Mouse (Mus musculus) stomach, postnatal 0 days (tissue): Measurements from ENCODE around the gene Fto. TPM values are rescaled to one million over a fixed set of nuclear protein-coding genes. Genes with fewer than 3 reads are reported as not detected.

Source experiments
- ATAC-seq: fragments of 200-750 bp; cut with Nextera tagmentation; 2 replicates; pipeline ENCODE4 v1.8.0; 2017; ENCODE audit not compliant: low FRiP score, low TSS enrichment
- DNase-seq: peaks from one replicate; pipeline ENCODE4 v3.0.0-alpha.2; 2016; ENCODE audit warnings: low spot score
- H3K27ac ChIP-seq: fragments of 300-500 bp; sonication (generic); replicated peaks from 2 replicates; pipeline ENCODE4 v1.5.1; 2014; ENCODE audit warnings: mild to moderate bottlenecking, control low read depth
- H3K27me3 ChIP-seq: fragments of 300-500 bp; sonication (generic); 2 replicates; pipeline ENCODE4 v1.6.1; 2014; ENCODE audit warnings: low read length; ENCODE audit not compliant: control insufficient read depth, insufficient read depth
- H3K36me3 ChIP-seq: fragments of 300-500 bp; sonication (generic); 2 replicates; pipeline ENCODE4 v1.6.1; 2014; ENCODE audit warnings: low read length, mixed read lengths; ENCODE audit not compliant: control insufficient read depth, insufficient read depth
- H3K4me1 ChIP-seq: fragments of 300-500 bp; sonication (generic); replicated peaks from 2 replicates; pipeline ENCODE4 v1.6.1; 2014; ENCODE audit warnings: antibody characterized with exemption; ENCODE audit not compliant: control insufficient read depth, insufficient read depth
- H3K4me2 ChIP-seq: fragments of 300-500 bp; sonication (generic); replicated peaks from 2 replicates; pipeline ENCODE4 v1.6.1; 2014; ENCODE audit warnings: low read depth, mild to moderate bottlenecking, control low read depth, moderate library complexity
- H3K4me3 ChIP-seq: fragments of 300-500 bp; sonication (generic); 2 replicates; pipeline ENCODE4 v1.5.1; 2014; ENCODE audit warnings: low read depth, low read length, control low read depth
- H3K9ac ChIP-seq: fragments of 300-500 bp; sonication (generic); 2 replicates; pipeline ENCODE4 v1.6.1; 2014; ENCODE audit warnings: mild to moderate bottlenecking, low read length, control low read depth, mixed read lengths
- H3K9me3 ChIP-seq: fragments of 300-500 bp; sonication (generic); 2 replicates; pipeline ENCODE4 v1.6.1; 2016; ENCODE audit warnings: low read length; ENCODE audit not compliant: control insufficient read depth
- CTCF ChIP-seq: IDR thresholded peaks from 2 replicates; pipeline ENCODE4 v1.5.1; 2016; ENCODE audit warnings: antibody characterized with exemption, low read depth, mild to moderate bottlenecking, moderate library complexity
- EP300 ChIP-seq: optimal IDR thresholded peaks from 2 replicates; pipeline ENCODE3; 2016; ENCODE audit warnings: antibody characterized with exemption
- whole genome bisulfite sequencing: fragments of 180-500 bp; shearing (Covaris S2); extraction: QIAGEN DNeasy Blood & Tissue Kit; methylation state at CpG from one replicate; pipeline ENCODE4 v1.1.7; 2014; 5-methylcytosine and 5-hydroxymethylcytosine counted together
- polyA plus RNA-seq: library from polyadenylated mRNA; unstranded; fragments of >200 nt; fragmentation: Nextera tagmentation; extraction: Ambion mirVana; gene quantifications from 2 replicates; pipeline ENCODE4 v1.2.1, GENCODE M21; 2015

Gene Fto
- polyA plus RNA-seq, 1 experiment from 2014 or later = 25.7 TPM

- H3K27ac ChIP-seq = no peak overlapping the region; the same call in 1 of the 2 replicates
- no peak for DNase-seq
Observed at GRCm38 (mm10) chr8:91446008-91446407, 132.7 kb downstream of the Fto start.

GRCm38 (mm10) chr8:91448667-91449329 is 135.5 kb downstream of the Fto start:
- Histone ChIP-seq H3K4me2 (no peak overlapping the region), H3K27ac (no peak overlapping the region), H3K9me3 (no peaks in the 10 kb centered on the region), H3K4me3 (no peak overlapping the region), H3K27me3 (no peaks in the 10 kb centered on the region), H3K4me1 (0 out of 2 replicates have a peak, but pooled peaks cover 3% of the 10 kb centered on the region), H3K9ac (no peak overlapping the region), H3K36me3 (no peaks in the 10 kb centered on the region)
- 78% methylated on average over 7 of the region's 7 CpGs for WGBS
- no peak for ATAC-seq
- no peak for DNase-seq
- TF ChIP-seq CTCF = no peak
- no peak for TF ChIP-seq EP300

More at GRCm38 (mm10) chr8:91446008-91446407, 132.7 kb downstream of the Fto start:
- Histone ChIP-seq H3K4me3 (no peak overlapping the region), H3K9me3 (no peaks in the 10 kb centered on the region), H3K4me1 (0 out of 2 replicates have a peak, but pooled peaks cover 3% of the 10 kb centered on the region), H3K27me3 (no peaks in the 10 kb centered on the region), H3K36me3 (no peaks in the 10 kb centered on the region), H3K4me2 (no peak overlapping the region), H3K9ac (no peak overlapping the region)
- WGBS = 89% methylated on average over 5 of the region's 5 CpGs
- no peak for ATAC-seq
- no peak for TF ChIP-seq CTCF
- TF ChIP-seq EP300 = no peak

- TF ChIP-seq CTCF (no peak), EP300 (no peak)
- H3K4me1 ChIP-seq = no peaks in the 10 kb centered on the region
- H3K9ac ChIP-seq = no peak overlapping the region
- H3K9me3 ChIP-seq = no peaks in the 10 kb centered on the region
- H3K4me3 ChIP-seq = no peak overlapping the region
- no peaks in the 10 kb centered on the region for H3K36me3 ChIP-seq
- no peak for DNase-seq
- no peak for ATAC-seq
- H3K27ac ChIP-seq = no peak overlapping the region
- WGBS = 95% methylated on average over 2 of the region's 2 CpGs
- H3K27me3 ChIP-seq = no peaks in the 10 kb centered on the region
- no peak overlapping the region for H3K4me2 ChIP-seq
Observed at GRCm38 (mm10) chr8:91454926-91455325, 141.6 kb downstream of the Fto start.

- no peak for TF ChIP-seq EP300
- no peak for TF ChIP-seq CTCF
- H3K9ac ChIP-seq = no peak overlapping the region
- no peak overlapping the region for H3K4me2 ChIP-seq
- no peak overlapping the region for H3K27ac ChIP-seq
- H3K36me3 ChIP-seq = no peaks in the 10 kb centered on the region
- H3K4me1 ChIP-seq = no peaks in the 10 kb centered on the region
- WGBS = 91% methylated on average over 5 of the region's 5 CpGs
- no peaks in the 10 kb centered on the region for H3K9me3 ChIP-seq
- H3K27me3 ChIP-seq = no peaks in the 10 kb centered on the region
- DNase-seq (no peak), ATAC-seq (no peak)
- no peak overlapping the region for H3K4me3 ChIP-seq
Observed at GRCm38 (mm10) chr8:91455591-91455990, 142.3 kb downstream of the Fto start.

- ATAC-seq (no peak), DNase-seq (no peak)
- H3K27me3 ChIP-seq = no peaks in the 10 kb centered on the region
- no peaks in the 10 kb centered on the region for H3K4me1 ChIP-seq
- H3K9ac ChIP-seq = no peak overlapping the region
- TF ChIP-seq CTCF (no peak), EP300 (no peak)
- 64% methylated on average over 1 of the region's 1 CpGs for WGBS
- H3K4me2 ChIP-seq = no peak overlapping the region
- no peak overlapping the region for H3K27ac ChIP-seq
- H3K9me3 ChIP-seq = no peaks in the 10 kb centered on the region
- no peak overlapping the region for H3K4me3 ChIP-seq
- H3K36me3 ChIP-seq = no peaks in the 10 kb centered on the region
Observed at GRCm38 (mm10) chr8:91458016-91458415, 144.7 kb downstream of the Fto start.

GRCm38 (mm10) chr8:91460965-91461364 is 147.6 kb downstream of the Fto start:
- no peak overlapping the region for H3K4me2 ChIP-seq

More at GRCm38 (mm10) chr8:91460965-91461364, 147.6 kb downstream of the Fto start:
- Histone ChIP-seq H3K36me3 (no peaks in the 10 kb centered on the region), H3K9me3 (no peaks in the 10 kb centered on the region), H3K9ac (no peak overlapping the region), H3K27me3 (no peaks in the 10 kb centered on the region), H3K27ac (no peak overlapping the region), H3K4me3 (no peak overlapping the region), H3K4me1 (no peaks in the 10 kb centered on the region)
- no peak for TF ChIP-seq CTCF
- no peak for TF ChIP-seq EP300
- WGBS = 58% methylated on average over 6 of the region's 6 CpGs
- ATAC-seq = no peak
- no peak for DNase-seq
